Mouse (Mus musculus) left cerebral cortex, adult 18-20 months (tissue): ENCODE data around the gene Mbnl2. TPM values are rescaled to one million over a fixed set of nuclear protein-coding genes. Genes with fewer than 3 reads are reported as not detected.

Source experiments
- DNase-seq, 2 experiments: peaks; one replicate each; pipeline ENCODE4 v3.0.0; 2021 to 2022; ENCODE audit warnings: low spot score in 2 of 2, mixed read lengths in 1 of 2
- total RNA-seq, 2 experiments: library from RNA; stranded (reverse); gene quantifications; 2 replicates each; pipeline ENCODE4 v1.2.3; 2021

Mbnl2 gene
- total RNA-seq, 2 experiments from 2014 or later = 241 to 268 TPM

- DNase-seq = no peak
Measured at GRCm38 (mm10) chr14:120379716-120380115, 104.2 kb downstream of the Mbnl2 start.

GRCm38 (mm10) chr14:120381378-120382134 lies 106.1 kb downstream of the Mbnl2 start:
- DNase-seq = no peak

- DNase-seq = no peak
Measured at GRCm38 (mm10) chr14:120382179-120382578, 106.7 kb downstream of the Mbnl2 start.

GRCm38 (mm10) chr14:120383186-120383851 lies 107.8 kb downstream of the Mbnl2 start:
- no peak for DNase-seq

- DNase-seq = no peak
Measured at GRCm38 (mm10) chr14:120384615-120385014, 109.1 kb downstream of the Mbnl2 start.

GRCm38 (mm10) chr14:120387293-120387692 lies 111.8 kb downstream of the Mbnl2 start:
- no peak for DNase-seq

- peak; percentile 42 to 61 for DNase-seq
Measured at GRCm38 (mm10) chr14:120388818-120389691, 113.6 kb downstream of the Mbnl2 start.

GRCm38 (mm10) chr14:120390231-120390944 lies 114.9 kb downstream of the Mbnl2 start:
- DNase-seq = no peak

- DNase-seq = peak; percentile 51 to 67
Measured at GRCm38 (mm10) chr14:120391701-120392100, 116.2 kb downstream of the Mbnl2 start.

- DNase-seq = no peak
Measured at GRCm38 (mm10) chr14:120392441-120392840, 117.0 kb downstream of the Mbnl2 start.

- DNase-seq = no peak
Measured at GRCm38 (mm10) chr14:120393441-120393840, 118.0 kb downstream of the Mbnl2 start.

GRCm38 (mm10) chr14:120394216-120394615 lies 118.7 kb downstream of the Mbnl2 start:
- no peak for DNase-seq

GRCm38 (mm10) chr14:120394827-120395226 lies 119.4 kb downstream of the Mbnl2 start:
- no peak for DNase-seq

- no peak for DNase-seq
Measured at GRCm38 (mm10) chr14:120395501-120395900, 120.0 kb downstream of the Mbnl2 start.

- peak; percentile 72 to 79 for DNase-seq
Measured at GRCm38 (mm10) chr14:120397871-120398647, 122.6 kb downstream of the Mbnl2 start.

- no peak for DNase-seq
Measured at GRCm38 (mm10) chr14:120399614-120400013, 124.1 kb downstream of the Mbnl2 start.

- DNase-seq = no peak
Measured at GRCm38 (mm10) chr14:120401158-120401557, 125.7 kb downstream of the Mbnl2 start.

GRCm38 (mm10) chr14:120402715-120403114 lies 127.2 kb downstream of the Mbnl2 start:
- no peak for DNase-seq

GRCm38 (mm10) chr14:120404364-120404763 lies 128.9 kb downstream of the Mbnl2 start:
- DNase-seq = no peak
